Mouse (Mus musculus): ENCODE data around the gene Rwdd2b. TPM values are rescaled to one million over a fixed set of nuclear protein-coding genes. Genes with fewer than 3 reads are reported as not detected.

Gene Rwdd2b
- polyA plus RNA-seq, 1 experiment from 2014 or later: 12.2 TPM

GRCm38 (mm10) chr16:87387444-87387977 lies 52.9 kb downstream of the Rwdd2b start:
- no peak for ATAC-seq (replicated peaks; ENCODE audit: low FRiP score)
- H3K4me3 ChIP-seq (ENCODE audit: low read depth, low read length): no peak overlapping the region
- no peak for DNase-seq (ENCODE audit: low spot score)
- no peaks in the 10 kb centered on the region for H3K9me3 ChIP-seq (ENCODE audit: control insufficient read depth, low read length)
- 95% methylated on average over 3 of the region's 3 CpGs for WGBS
- H3K27me3 ChIP-seq (replicated peaks; ENCODE audit: control insufficient read depth, insufficient read depth, low read length): no peaks in the 10 kb centered on the region
- peaks cover 10% of the 10 kb centered on the region; the same call in 1 of the 2 replicates for H3K36me3 ChIP-seq (ENCODE audit: control insufficient read depth, insufficient read depth, low read length)
- H3K4me2 ChIP-seq: no peak overlapping the region
- H3K27ac ChIP-seq (ENCODE audit: low read depth, low read length): no peak overlapping the region
- no peak overlapping the region for H3K9ac ChIP-seq (ENCODE audit: low read depth, low read length)
- H3K4me1 ChIP-seq (replicated peaks; ENCODE audit: control insufficient read depth, insufficient read depth, low read length): no peaks in the 10 kb centered on the region

- H3K4me1 ChIP-seq (replicated peaks; ENCODE audit: control insufficient read depth, insufficient read depth, low read length): no peaks in the 10 kb centered on the region
- no peak overlapping the region for H3K4me3 ChIP-seq (ENCODE audit: low read depth, low read length)
- H3K9ac ChIP-seq (ENCODE audit: low read depth, low read length): no peak overlapping the region
- WGBS: 76% methylated on average over 2 of the region's 2 CpGs
- no peak overlapping the region for H3K27ac ChIP-seq (ENCODE audit: low read depth, low read length)
- H3K4me2 ChIP-seq: no peak overlapping the region
- H3K36me3 ChIP-seq (ENCODE audit: control insufficient read depth, insufficient read depth, low read length): peaks cover 32% of the 10 kb centered on the region
- no peaks in the 10 kb centered on the region for H3K27me3 ChIP-seq (replicated peaks; ENCODE audit: control insufficient read depth, insufficient read depth, low read length)
- DNase-seq (ENCODE audit: low spot score) (no peak), ATAC-seq (replicated peaks; ENCODE audit: low FRiP score) (no peak)
- no peaks in the 10 kb centered on the region for H3K9me3 ChIP-seq (ENCODE audit: control insufficient read depth, low read length)
Observed at GRCm38 (mm10) chr16:87384366-87384765, 56.0 kb downstream of the Rwdd2b start.

Other genes with a start within 250 kb of the Rwdd2b start
- 15.3 and 19.5 TPM in 2 replicates for gene N6amt1, start 86.4 kb downstream of the Rwdd2b start, polyA plus RNA-seq (2014; fragmentation: Nextera tagmentation; extraction: Ambion mirVana)
- gene Ltn1, start 8.0 kb downstream of the Rwdd2b start, polyA plus RNA-seq (2014; fragmentation: Nextera tagmentation; extraction: Ambion mirVana): 26.3 and 30.3 TPM in 2 replicates
- 37.4 and 42.7 TPM in 2 replicates for gene Usp16, start 14.1 kb upstream of the Rwdd2b start, polyA plus RNA-seq (2014; fragmentation: Nextera tagmentation; extraction: Ambion mirVana)
- gene Cct8, start 55.3 kb upstream of the Rwdd2b start, polyA plus RNA-seq (2014; fragmentation: Nextera tagmentation; extraction: Ambion mirVana): 614 and 690 TPM in 2 replicates
- gene Map3k7cl, start 112.8 kb upstream of the Rwdd2b start, polyA plus RNA-seq (2014; fragmentation: Nextera tagmentation; extraction: Ambion mirVana): not detected in 2 replicates

Data from liver, embryonic 11.5 days (tissue).